Mouse (Mus musculus) midbrain, embryonic 16.5 days (tissue): ENCODE measurements at regions not wholly inside any gene's neighbourhood (a gene's known extent, or its start where the extent isn't known, plus 50 kb on each side); places are given as distances from the start of the nearest gene placed in this dataset. TPM values are rescaled to one million over a fixed set of nuclear protein-coding genes. Genes with fewer than 3 reads are reported as not detected.

ENCODE experiments used
- ATAC-seq: fragments of 200-750 bp; cut with Nextera tagmentation; 2 replicates; pipeline ENCODE4 v1.8.0; 2017; ENCODE audit warnings: moderate TSS enrichment
- H3K27ac ChIP-seq: fragments of 300-500 bp; sonication (generic); 2 replicates; pipeline ENCODE4 v1.5.1; 2014; ENCODE audit warnings: mild to moderate bottlenecking, low read length, mixed read lengths
- H3K27me3 ChIP-seq: fragments of 300-500 bp; sonication (generic); 2 replicates; pipeline ENCODE4 v1.6.1; 2014; ENCODE audit warnings: low read depth, low read length, mixed read lengths; ENCODE audit not compliant: control insufficient read depth, insufficient read depth
- H3K36me3 ChIP-seq: fragments of 300-500 bp; sonication (generic); 2 replicates; pipeline ENCODE4 v1.6.1; 2014; ENCODE audit warnings: mild to moderate bottlenecking, low read length, moderate library complexity, mixed read lengths; ENCODE audit not compliant: control insufficient read depth, insufficient read depth
- H3K4me1 ChIP-seq: fragments of 300-500 bp; sonication (generic); 2 replicates; pipeline ENCODE4 v1.6.1; 2014; ENCODE audit warnings: mild to moderate bottlenecking, low read length, mixed read lengths; ENCODE audit not compliant: control insufficient read depth, insufficient read depth
- H3K4me2 ChIP-seq: fragments of 300-500 bp; sonication (generic); 2 replicates; pipeline ENCODE4 v1.6.1; 2014; ENCODE audit warnings: mild to moderate bottlenecking, low read length, mixed read lengths
- H3K4me3 ChIP-seq: fragments of 300-500 bp; sonication (generic); 2 replicates; pipeline ENCODE4 v1.5.1; 2014; ENCODE audit warnings: low read depth, mild to moderate bottlenecking, low read length, moderate library complexity, mixed read lengths
- H3K9ac ChIP-seq: fragments of 300-500 bp; sonication (generic); 2 replicates; pipeline ENCODE4 v1.6.1; 2014; ENCODE audit warnings: low read depth, low read length, mixed read lengths
- H3K9me3 ChIP-seq: fragments of 300-500 bp; sonication (generic); replicated peaks from 2 replicates; pipeline ENCODE4 v1.6.1; 2014; ENCODE audit warnings: mild to moderate bottlenecking, low read length, mixed read lengths; ENCODE audit not compliant: control insufficient read depth, poor library complexity, severe bottlenecking
- WGBS: fragments of 180-500 bp; shearing (Covaris S2); extraction: QIAGEN DNeasy Blood & Tissue Kit; methylation state at CpG from one replicate; pipeline ENCODE4 v1.1.7; 2014; 5-methylcytosine and 5-hydroxymethylcytosine counted together
- microRNA-seq: library from miRNA; unstranded; fragments of <30 nt; microRNA quantifications from one replicate; pipeline ENCODE4, GENCODE M21; 2017

DNA sequence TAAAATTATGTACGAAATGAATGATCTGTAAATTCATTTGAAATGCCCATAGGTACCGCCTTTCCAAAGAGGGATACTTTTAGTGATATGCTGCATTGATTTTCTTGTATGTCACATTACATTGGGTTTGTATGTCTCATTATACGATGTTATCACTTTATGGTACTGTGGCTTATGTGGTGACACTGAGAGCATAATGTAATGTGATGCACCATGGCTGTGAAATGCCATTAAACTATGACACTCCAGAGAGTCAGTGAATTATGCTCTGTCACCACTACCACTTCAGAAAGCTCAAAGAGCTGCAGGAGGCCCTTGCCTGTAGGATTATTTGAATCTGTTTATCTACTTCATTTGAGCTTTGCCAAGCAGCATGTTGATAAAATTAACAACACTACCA is 695.4 kb upstream of the Slc10a2 start:
- 63% methylated on average over 3 of the region's 3 CpGs for WGBS
- H3K27me3 ChIP-seq: no peaks in the 10 kb centered on the region
- H3K36me3 ChIP-seq: no peaks in the 10 kb centered on the region
- no peaks in the 10 kb centered on the region for H3K9me3 ChIP-seq
- H3K4me2 ChIP-seq: no peak overlapping the region
- no peak overlapping the region for H3K9ac ChIP-seq
- no peak overlapping the region for H3K27ac ChIP-seq
- H3K4me1 ChIP-seq: no peaks in the 10 kb centered on the region
- peak; percentile 67; the same call in 1 of the 2 replicates for ATAC-seq
- H3K4me3 ChIP-seq: no peak overlapping the region

DNA sequence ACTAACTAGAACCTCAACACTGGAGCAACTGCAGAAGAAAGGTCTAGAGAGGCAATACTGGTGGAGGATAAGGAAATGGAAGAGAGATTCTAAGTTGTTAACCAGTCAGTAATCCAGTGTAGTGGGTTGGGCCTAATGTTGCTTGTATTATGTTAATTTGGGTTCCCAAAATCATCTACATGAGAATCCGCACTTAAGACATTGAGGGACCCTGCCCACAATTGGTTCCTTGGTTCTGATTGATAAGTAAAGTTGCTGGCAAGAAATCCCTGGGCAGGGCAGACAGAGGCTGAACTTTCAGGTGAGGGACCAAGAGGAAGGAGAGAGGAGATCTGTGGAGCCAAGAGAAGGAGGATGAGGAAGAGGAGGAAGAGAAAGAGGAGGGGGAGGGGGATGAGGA is 651.2 kb upstream of the Slc10a2 start:
- no peak overlapping the region for H3K4me2 ChIP-seq
- no peak overlapping the region for H3K27ac ChIP-seq
- H3K4me1 ChIP-seq: no peaks in the 10 kb centered on the region
- 88% methylated on average over 1 of the region's 1 CpGs for WGBS
- H3K9ac ChIP-seq: no peak overlapping the region
- no peak for ATAC-seq
- no peak overlapping the region for H3K4me3 ChIP-seq
- no peaks in the 10 kb centered on the region for H3K27me3 ChIP-seq
- H3K36me3 ChIP-seq: no peaks in the 10 kb centered on the region
- no peaks in the 10 kb centered on the region for H3K9me3 ChIP-seq

- Histone ChIP-seq H3K27me3 (no peaks in the 10 kb centered on the region), H3K9me3 (no peaks in the 10 kb centered on the region), H3K4me3 (no peak overlapping the region), H3K36me3 (no peaks in the 10 kb centered on the region), H3K9ac (no peak overlapping the region), H3K4me1 (no peaks in the 10 kb centered on the region), H3K4me2 (no peak overlapping the region), H3K27ac (no peak overlapping the region)
- ATAC-seq: no peak
- 70% methylated on average over 2 of the region's 2 CpGs for WGBS
These were observed 634.4 kb upstream of the Slc10a2 start for GRCm38 (mm10) chr8:5739503-5739902.

DNA sequence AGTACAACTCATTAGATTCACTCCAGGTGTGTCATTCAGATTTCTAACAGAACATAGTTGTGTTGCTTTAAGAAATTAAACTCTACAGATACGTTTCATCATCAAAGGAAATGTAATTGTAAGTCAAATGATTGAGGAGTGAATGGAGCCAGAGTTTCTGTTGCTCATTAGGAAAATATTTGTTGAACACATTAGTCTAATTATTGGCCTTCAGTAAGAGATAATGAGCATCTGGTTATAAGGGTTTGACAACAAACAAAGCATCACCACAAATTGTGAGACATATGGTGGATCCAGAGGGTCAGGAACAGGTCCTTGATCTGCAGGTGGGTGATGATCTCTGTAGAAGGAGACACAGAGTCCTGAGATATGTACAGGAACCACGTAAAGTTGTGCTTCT is 622.3 kb upstream of the Slc10a2 start:
- 78% methylated on average over 2 of the region's 2 CpGs for WGBS

GRCm38 (mm10) chr8:5687999-5688398 is 582.8 kb upstream of the Slc10a2 start:
- no peak overlapping the region for H3K4me2 ChIP-seq
- no peaks in the 10 kb centered on the region for H3K27me3 ChIP-seq
- no peaks in the 10 kb centered on the region for H3K9me3 ChIP-seq
- ATAC-seq: no peak
- H3K4me3 ChIP-seq: no peak overlapping the region
- H3K9ac ChIP-seq: no peak overlapping the region
- H3K36me3 ChIP-seq: no peaks in the 10 kb centered on the region
- no peaks in the 10 kb centered on the region for H3K4me1 ChIP-seq
- H3K27ac ChIP-seq: no peak overlapping the region

More for the DNA sequence above, 622.3 kb upstream of the Slc10a2 start:
- Histone ChIP-seq H3K4me1 (no peaks in the 10 kb centered on the region), H3K9ac (no peak overlapping the region), H3K36me3 (no peaks in the 10 kb centered on the region), H3K4me3 (no peak overlapping the region), H3K27me3 (no peaks in the 10 kb centered on the region), H3K4me2 (no peak overlapping the region), H3K27ac (no peak overlapping the region), H3K9me3 (no peaks in the 10 kb centered on the region)
- no peak for ATAC-seq

DNA sequence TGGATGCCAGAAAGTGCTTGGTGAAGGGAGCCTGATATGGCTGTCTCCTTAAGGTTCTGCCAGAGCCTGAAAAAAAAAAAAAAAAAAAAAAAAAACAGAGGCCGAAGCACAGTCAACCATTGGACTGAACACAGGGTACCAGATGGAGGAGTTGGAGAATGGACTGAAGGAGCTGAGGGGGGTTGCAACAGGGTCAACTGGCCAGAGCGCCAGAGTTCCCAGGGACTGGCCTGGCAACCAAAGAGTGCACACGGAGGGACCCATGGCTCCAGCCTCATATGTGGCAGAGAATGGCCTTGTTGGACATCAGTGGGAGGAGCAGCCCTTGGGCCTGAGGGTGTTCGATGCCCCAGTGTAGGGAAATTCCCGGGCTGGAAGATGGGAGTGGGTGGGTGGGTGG is 569.8 kb upstream of the Slc10a2 start:
- Histone ChIP-seq H3K27me3 (no peaks in the 10 kb centered on the region), H3K4me3 (no peak overlapping the region), H3K9ac (no peak overlapping the region), H3K36me3 (no peaks in the 10 kb centered on the region), H3K4me1 (no peaks in the 10 kb centered on the region), H3K27ac (no peak overlapping the region), H3K4me2 (no peak overlapping the region), H3K9me3 (no peaks in the 10 kb centered on the region)
- WGBS: 84% methylated on average over 4 of the region's 5 CpGs
- ATAC-seq: no peak

Small RNA genes lying in the stretch of these regions (microRNA-seq; reads per million reads assigned to microRNA genes)
- gene Gm22565: not detected
